Mouse (Mus musculus): ENCODE measurements around the gene Mogat1.
"Not testable (repeated sequence)": the region's sequence is repeated elsewhere in the genome, so short reads cannot be mapped to it uniquely, and the experiment has no call there.

Gene Mogat1

DNA sequence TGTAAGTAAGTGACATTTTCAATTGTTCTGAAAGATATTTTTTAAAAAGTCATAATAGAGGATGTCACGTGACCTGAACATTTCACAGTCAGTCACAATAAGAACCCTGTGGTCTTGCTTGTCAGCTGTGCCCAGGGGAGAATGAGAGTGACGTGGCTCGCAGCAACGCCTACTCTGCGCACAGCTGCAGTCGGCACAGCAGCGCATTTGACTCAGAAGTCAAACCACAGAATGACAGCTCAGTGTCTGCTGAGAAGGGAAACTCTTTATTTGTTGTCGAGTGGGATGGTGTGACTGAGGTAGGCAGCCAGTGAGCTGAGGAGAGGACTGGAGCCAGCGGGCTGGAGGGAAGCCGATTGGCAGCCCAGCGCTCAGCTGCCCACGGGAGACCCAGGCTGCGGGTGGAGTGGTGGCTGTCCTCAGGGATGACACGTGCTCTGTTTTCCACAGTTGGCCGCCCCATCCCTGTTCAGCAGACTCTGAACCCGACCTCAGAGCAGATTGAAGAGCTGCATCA is 26.8 kb downstream of the Mogat1 start:
- peak; percentile 70 for DNase-seq

DNA sequence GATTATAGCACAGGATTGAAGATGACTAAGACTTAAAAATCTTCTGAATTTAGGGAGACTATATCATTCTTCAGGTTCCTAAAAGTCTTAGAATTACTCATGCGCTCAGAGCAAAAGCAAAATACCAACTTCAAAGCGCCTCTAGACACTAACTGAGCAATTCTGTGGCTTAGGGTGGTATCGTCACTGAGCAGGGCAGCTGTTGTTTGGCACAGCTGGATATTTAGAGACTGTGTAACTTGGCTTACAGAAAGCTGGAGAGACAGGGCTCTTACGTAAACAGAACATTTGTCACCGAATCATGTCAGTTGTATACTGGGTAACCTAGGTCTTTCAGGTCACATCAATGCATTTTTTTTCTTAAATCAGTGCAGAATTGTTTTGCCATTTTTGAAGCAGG is 27.6 kb downstream of the Mogat1 start:
- no peak for DNase-seq

DNA sequence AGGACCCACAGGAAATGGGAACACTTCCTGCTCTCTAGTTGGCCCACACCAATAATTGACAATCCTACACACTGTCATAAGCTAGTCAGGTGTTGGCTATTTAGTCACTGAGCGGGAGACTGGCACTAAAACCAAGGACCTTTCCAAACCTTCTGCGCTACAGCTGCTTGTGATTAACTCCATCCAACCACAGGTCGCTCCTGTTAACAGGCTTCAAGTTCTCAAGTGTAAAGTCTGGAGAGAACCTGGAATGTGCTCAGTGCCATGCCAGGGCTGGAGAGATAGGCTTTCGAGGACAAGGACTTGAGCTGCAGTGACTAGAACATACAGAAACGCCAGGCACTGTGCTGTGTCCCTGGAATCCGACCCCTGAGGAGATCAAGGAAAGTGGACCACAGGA is 28.4 kb downstream of the Mogat1 start:
- no peak for DNase-seq

DNA sequence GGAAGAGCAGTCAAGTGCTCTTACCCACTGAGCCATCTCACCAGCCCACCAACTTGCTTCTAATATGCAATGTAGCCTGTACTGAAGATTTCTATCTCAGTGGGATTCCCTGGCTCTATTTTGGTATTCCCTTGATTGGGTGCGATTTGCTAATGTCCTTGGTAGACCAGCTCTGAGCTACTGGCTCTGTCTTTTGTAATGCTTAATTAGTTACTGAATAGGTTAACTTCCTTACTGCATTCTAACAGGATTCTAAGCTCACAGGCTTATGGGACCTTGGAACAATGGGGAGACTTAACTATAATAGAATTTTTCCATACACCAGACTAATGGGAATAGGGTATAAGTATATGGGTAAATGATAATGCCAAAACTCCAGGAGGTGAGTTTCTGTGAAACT is 32.8 kb downstream of the Mogat1 start:
- not testable (repeated sequence) for DNase-seq

DNA sequence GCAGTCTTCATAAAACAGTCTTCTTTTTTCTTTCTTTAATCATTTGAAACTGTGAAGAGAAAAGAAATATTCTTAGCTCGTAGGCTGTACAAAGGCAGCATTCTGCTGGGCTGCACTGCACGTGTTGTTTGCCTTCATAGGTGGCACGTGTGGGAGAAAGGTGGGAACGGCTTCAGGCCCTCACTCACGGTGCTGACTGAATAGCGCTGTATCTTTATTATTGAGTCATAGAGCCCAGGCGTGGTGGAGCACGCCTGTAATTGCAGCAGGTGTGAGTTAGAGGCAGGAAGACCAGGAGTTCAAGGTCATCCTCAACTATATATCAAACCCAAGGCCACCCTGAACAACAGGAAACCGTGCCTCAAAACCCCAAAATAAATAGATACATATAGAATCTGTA is 35.5 kb downstream of the Mogat1 start:
- DNase-seq = no peak

DNA sequence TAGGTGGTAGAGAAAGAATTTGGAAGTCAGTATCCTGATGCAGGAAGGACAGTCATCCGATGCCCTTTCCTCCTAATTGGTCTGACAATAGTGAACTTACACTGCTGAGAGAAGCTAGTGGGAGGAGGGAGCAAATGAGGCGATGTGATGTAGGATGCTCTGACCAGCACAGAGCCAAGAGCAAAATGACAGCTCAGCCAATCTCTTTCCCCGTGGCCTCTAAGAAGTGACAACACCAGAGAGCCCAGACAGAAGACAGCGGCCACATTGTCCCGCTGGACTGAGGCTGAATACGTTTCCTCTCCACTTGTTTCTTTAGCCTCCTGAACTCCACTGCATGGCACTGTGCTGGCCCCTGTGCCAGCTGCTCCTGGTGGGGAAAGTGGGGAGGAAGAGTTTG is 38.2 kb downstream of the Mogat1 start:
- DNase-seq = no peak

DNA sequence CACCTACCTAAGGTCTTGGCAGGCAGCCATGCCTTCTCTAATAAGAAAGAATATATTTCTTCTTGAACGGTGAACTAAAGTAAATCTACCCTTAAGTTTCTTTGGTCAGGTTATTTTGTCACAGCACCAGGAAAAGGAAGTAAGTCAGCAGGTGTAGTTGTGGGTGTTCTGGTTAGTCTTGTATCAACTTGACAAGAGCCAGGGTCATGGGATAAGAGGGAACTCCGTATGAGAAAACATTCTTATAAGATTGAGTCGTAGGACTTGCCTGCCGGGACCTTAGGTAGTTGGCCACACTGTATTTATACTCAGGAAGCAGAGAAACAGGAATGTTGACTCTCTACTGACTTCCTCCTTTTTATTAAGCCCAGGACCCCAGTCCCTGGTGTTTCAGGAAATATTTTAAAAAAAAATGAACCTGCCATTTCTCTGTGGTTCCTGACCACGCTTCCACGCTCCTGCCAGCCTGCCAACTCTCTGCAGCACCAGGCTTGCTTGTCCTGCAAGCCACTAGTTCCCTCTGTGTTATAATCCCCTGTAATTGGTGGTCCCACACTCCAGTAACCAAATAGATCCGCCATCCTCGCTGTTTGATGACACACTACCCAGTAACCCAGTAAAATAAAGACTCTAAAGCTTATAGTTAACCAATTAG is 43.3 kb downstream of the Mogat1 start:
- no peak for DNase-seq

DNA sequence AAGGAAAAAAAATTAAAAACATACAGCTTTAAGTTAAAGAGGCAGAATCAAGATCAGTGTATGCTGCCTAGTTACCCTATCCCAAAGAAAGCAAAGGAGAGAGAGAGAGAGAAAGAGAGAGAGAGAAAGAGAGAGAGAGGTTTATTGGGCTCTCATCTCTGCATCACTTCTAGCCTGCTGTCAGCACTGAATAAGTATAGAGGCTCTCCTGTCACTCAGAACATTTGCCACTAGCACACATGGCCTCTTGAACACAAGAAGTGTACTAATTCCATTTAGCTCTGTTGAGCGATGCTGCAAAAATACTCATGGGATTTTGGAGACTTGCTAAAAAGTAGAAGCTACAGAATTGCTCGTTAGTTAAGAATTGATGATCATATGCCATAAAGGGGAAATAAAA is 56.2 kb downstream of the Mogat1 start:
- no peak for DNase-seq

DNA sequence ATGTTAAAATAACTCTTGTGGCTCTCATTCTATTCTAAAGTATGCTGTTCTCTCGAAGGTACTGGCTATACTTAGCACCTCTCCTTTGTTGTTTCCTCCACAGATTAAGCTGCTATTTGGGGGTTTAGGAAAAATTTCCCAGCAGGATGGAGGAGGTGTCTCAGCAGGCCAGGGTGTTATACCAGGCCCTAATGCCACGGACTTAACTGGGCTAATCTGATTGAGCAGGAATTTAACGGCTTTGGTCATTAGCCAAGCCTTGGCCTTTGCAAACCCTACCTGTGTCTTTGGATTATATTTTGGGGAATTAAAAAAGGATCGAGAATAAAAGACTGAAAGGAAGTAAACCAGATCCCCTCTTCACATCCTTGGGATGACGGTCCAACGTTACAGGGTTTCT is 56.6 kb downstream of the Mogat1 start:
- no peak for DNase-seq

DNA sequence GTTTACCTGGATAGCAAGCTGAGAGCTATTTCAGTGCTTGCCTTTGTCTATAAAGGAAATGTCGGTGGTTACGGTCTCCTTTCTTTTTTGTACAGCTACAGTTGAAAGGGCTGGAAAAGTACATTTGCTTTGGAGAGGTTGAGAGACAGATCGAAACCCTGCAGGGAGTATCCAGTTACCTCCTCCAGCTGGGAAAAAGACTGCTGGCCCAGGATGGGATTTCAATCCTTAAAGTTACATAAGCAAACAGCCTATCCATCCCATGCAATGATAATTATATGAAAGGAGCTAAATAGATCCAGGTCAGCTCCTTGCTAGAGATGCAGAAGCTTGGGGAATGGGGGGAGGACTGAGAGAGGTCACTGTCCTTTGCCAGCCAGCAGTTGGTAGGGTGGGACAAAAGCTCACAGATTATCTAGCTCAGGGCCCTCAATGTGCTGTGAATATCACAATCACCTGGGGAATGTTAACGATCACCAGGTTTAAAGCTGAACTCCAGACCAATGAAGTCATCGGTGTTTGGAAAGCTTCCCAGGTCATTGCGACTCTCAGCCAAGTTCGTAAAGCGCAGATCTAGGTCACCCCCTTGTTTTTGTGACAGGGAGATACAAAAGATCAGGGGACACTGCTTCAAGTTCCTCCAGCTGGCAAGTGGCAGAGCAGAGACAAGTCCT is 57.2 kb downstream of the Mogat1 start:
- no peak for DNase-seq

DNA sequence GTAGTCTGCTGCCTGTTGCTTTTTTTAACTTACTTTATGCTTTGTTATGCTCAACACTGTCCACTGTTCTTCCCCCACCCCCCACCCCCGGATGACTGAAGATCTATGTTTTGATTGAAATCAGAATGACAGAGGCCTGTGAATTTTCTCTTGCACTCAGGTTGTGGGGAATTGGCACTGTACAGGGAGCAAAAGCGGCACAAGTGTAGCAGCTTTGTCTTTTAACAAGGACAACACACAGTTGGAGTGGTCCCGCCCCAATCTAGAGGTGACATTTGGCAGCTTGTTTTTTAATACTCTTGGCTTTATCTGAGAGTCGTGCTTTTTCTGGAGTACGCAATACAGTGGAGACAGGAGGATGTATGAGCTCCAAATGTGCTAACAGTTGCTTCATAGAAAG is 58.8 kb downstream of the Mogat1 start:
- no peak for DNase-seq

DNA sequence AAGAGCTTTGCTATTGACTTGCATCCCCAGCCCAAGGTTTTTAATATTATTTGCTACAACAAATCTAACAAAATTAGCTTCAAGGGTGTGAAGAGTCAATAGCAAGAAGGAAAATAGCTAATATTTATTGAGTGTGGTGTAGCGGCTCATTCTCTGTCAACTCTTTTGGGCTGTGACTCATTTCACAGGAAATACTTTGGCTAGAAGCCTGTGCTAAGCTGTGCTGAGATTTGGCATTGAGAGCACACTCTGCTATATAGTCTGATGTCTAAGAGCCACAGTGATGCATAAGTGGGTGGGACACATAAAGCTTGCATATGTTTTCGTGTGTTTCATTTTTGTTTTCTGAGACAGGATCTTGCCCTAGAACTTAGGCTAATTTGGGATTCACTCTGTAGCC is 74.3 kb downstream of the Mogat1 start:
- DNase-seq = no peak

DNA sequence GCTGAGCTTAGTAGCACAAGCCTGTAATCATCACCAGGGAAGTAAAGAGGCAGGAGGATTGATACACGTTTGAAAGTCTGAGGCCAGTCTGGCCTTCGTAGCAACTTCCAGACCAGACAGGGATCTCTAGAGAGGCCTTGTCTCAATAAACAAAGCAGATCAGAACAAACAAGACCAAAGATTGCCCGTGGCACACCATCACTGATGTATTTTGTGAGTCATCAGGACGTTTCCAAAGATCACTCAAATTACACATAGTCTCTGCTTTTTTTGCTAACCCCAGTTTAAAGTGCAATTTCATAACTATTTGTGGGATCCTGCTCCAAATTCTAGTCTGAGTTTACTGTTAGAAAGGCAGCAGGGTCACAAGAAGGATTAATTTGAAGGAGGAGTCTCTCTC is 76.2 kb downstream of the Mogat1 start:
- DNase-seq = no peak
